Mouse (Mus musculus) liver, embryonic 14.5 days (tissue): ENCODE data around the gene Art5.

ENCODE experiments used
- CTCF ChIP-seq: IDR thresholded peaks from 2 replicates; pipeline ENCODE4 v1.5.1; 2016; ENCODE audit warnings: antibody characterized with exemption, low read depth, control low read depth
- EP300 ChIP-seq: IDR thresholded peaks from 2 replicates; pipeline ENCODE4 v1.6.1; 2016; ENCODE audit warnings: antibody characterized with exemption, low read depth

GRCm38 (mm10) chr7:102063891-102064290 lies 45.4 kb downstream of the Art5 start:
- TF ChIP-seq CTCF (no peak), EP300 (no peak)
